ENCODE assay signal across 8 mouse cellular contexts in genomic region chr9:65293119-65293518, GRCm38 (mm10). TPM values are rescaled to one million over a fixed set of nuclear protein-coding genes. Genes with fewer than 3 reads are reported as not detected.
A peak's percentile ranks its signal among the peaks of the same experiment; 100 is the strongest.
DNase-seq lines count a peak whose midpoint lies in the region; ATAC-seq and TF ChIP-seq lines count a peak whose summit lies in the region.

No protein-coding gene starts in this region.

- peaks cover 39% of the 10 kb centered on the region for H3K79me2 ChIP-seq in macrophage (ENCODE audit: inconsistent target)

- peak overlapping the region; percentile 90; the same call in 1 of the 2 replicates for H3K27ac ChIP-seq in layer of hippocampus, adult 2 months
- H3K27ac ChIP-seq in forebrain, embryonic 16.5 days (ENCODE audit: low read length), result no peak overlapping the region
- H3K27ac ChIP-seq in macrophage, result peak overlapping the region; percentile 75

- DNase-seq in layer of hippocampus, adult 2 months (ENCODE audit: low spot score in 2 of 2), result no peak
- no peak for DNase-seq in layer of hippocampus, adult 8-10 months (ENCODE audit: low spot score in 2 of 2)
- peak; percentile 31 for DNase-seq in NIH3T3 (ENCODE audit: low read depth)
- DNase-seq in gastrocnemius, adult 18-20 months (ENCODE audit: low spot score), result no peak
- DNase-seq in layer of hippocampus, postnatal 14 days (ENCODE audit: low spot score in 2 of 2), result no peak
- DNase-seq in thymus, postnatal 4 days, result no peak

- peaks cover 13% of the 10 kb centered on the region for H3K4me1 ChIP-seq in forebrain, embryonic 16.5 days (replicated peaks; ENCODE audit: control insufficient read depth, insufficient read depth, low read length)

- H3K9ac ChIP-seq in forebrain, embryonic 16.5 days (replicated peaks; ENCODE audit: low read depth, low read length), result peak overlapping the region; percentile 54

- no peak for TF ChIP-seq CTCF in layer of hippocampus, adult 2 months (conservative IDR thresholded peaks at IDR 0.05)

- peak overlapping the region; percentile 59 for H3K4me2 ChIP-seq in forebrain, embryonic 16.5 days (ENCODE audit: low read length)

- no peaks in the 10 kb centered on the region for H3K27me3 ChIP-seq in forebrain, embryonic 16.5 days (replicated peaks; ENCODE audit: control insufficient read depth, insufficient read depth, low read length)

- WGBS in forebrain, embryonic 16.5 days, result 42% methylated on average over 5 of the region's 5 CpGs
- 5% methylated on average over 5 of the region's 5 CpGs for WGBS in macrophage (ENCODE audit: missing documents)

- H3K9me3 ChIP-seq in forebrain, embryonic 16.5 days (ENCODE audit: control insufficient read depth, low read length), result no peaks in the 10 kb centered on the region

- H3K36me3 ChIP-seq in forebrain, embryonic 16.5 days (ENCODE audit: control insufficient read depth, insufficient read depth), result no peaks in the 10 kb centered on the region
- peaks cover 4% of the 10 kb centered on the region; the same call in 1 of the 2 replicates for H3K36me3 ChIP-seq in macrophage (ENCODE audit: inconsistent target)

- H3K4me3 ChIP-seq in layer of hippocampus, adult 2 months, result peak overlapping the region; percentile 100
- H3K4me3 ChIP-seq in forebrain, embryonic 16.5 days (replicated peaks; ENCODE audit: low read length), result peak overlapping the region; percentile 98
- H3K4me3 ChIP-seq in macrophage (ENCODE audit: inconsistent target), result peak overlapping the region; percentile 96

- no peak for ATAC-seq in forebrain, embryonic 16.5 days

RNA-seq across cellular contexts. Expression of gene Clpx, which starts 0.9 kb away (rescaled TPM):
- 10 to 100 TPM; 32.6 to 35.8 TPM for total RNA-seq in layer of hippocampus, adult 2 months (2021)
- 10 to 100 TPM; 31.8 to 35.7 (median 32.3) TPM for total RNA-seq in layer of hippocampus, adult 8-10 months (2022)
- polyA plus RNA-seq in forebrain, embryonic 16.5 days (2015; fragmentation: Nextera tagmentation; extraction: Ambion mirVana), result 45.0 and 48.0 TPM in 2 replicates
- 10 to 100 TPM; 15.6 to 54.9 (median 32.0) TPM for total RNA-seq in macrophage (2018; cell fraction: chromatin; rRNA removed)
- total RNA-seq in macrophage (2018; cell fraction: cytosol; rRNA removed), result 10 to 100 TPM; 13.4 to 26.7 (median 21.4) TPM
- total RNA-seq in macrophage (2018; cell fraction: nucleus; rRNA removed), result 10 to 100 TPM; 16.6 to 48.0 (median 24.4) TPM
- 23.2 to 25.3 TPM (median 25.2 TPM) in 3 replicates for polyA plus RNA-seq in macrophage (2018)
- 10 to 100 TPM; 61.6 to 63.1 TPM for total RNA-seq in gastrocnemius, adult 18-20 months (2021)
- total RNA-seq in layer of hippocampus, postnatal 14 days (2021), result 10 to 100 TPM; 30.4 to 30.8 TPM

RNA-seq across cellular contexts. Expression of gene Cilp, which starts 28.1 kb away (rescaled TPM):
- under 1 TPM in 1 of 2 experiments, not detected in 1; 0.26 TPM for total RNA-seq in layer of hippocampus, adult 2 months (2021)
- under 1 TPM in 2 of 4 experiments, not detected in 2; 0.10 to 0.16 TPM for total RNA-seq in layer of hippocampus, adult 8-10 months (2022)
- 0.18 and 0.20 TPM in 2 replicates for polyA plus RNA-seq in forebrain, embryonic 16.5 days (2015; fragmentation: Nextera tagmentation; extraction: Ambion mirVana)
- not detected for total RNA-seq in macrophage (2018; cell fraction: chromatin; rRNA removed)
- not detected for total RNA-seq in macrophage (2018; cell fraction: cytosol; rRNA removed)
- total RNA-seq in macrophage (2018; cell fraction: nucleus; rRNA removed), result not detected
- polyA plus RNA-seq in macrophage (2018), result not detected in 3 replicates
- 10 to 100 TPM; 20.6 to 30.0 TPM for total RNA-seq in gastrocnemius, adult 18-20 months (2021)
- total RNA-seq in layer of hippocampus, postnatal 14 days (2021), result under 1 TPM; 0.07 to 0.14 TPM

RNA-seq across cellular contexts. Expression of gene Pdcd7, which starts 52.8 kb away (rescaled TPM):
- 10 to 100 TPM; 29.2 to 30.8 TPM for total RNA-seq in layer of hippocampus, adult 2 months (2021)
- 10 to 100 TPM; 27.6 to 31.2 (median 29.1) TPM for total RNA-seq in layer of hippocampus, adult 8-10 months (2022)
- 8.6 and 9.6 TPM in 2 replicates for polyA plus RNA-seq in forebrain, embryonic 16.5 days (2015; fragmentation: Nextera tagmentation; extraction: Ambion mirVana)
- total RNA-seq in macrophage (2018; cell fraction: chromatin; rRNA removed), result 10 to 100 TPM in 20 of 26 experiments, 1 to 10 TPM in 6; 6.3 to 32.2 (median 14.7) TPM
- 10 to 100 TPM in 10 of 26 experiments, 1 to 10 TPM in 16; 4.8 to 14.8 (median 9.6) TPM for total RNA-seq in macrophage (2018; cell fraction: cytosol; rRNA removed)
- total RNA-seq in macrophage (2018; cell fraction: nucleus; rRNA removed), result 10 to 100 TPM in 19 of 26 experiments, 1 to 10 TPM in 7; 6.0 to 24.5 (median 12.4) TPM
- 10.1 to 13.8 TPM (median 10.9 TPM) in 3 replicates for polyA plus RNA-seq in macrophage (2018)
- 10 to 100 TPM; 14.6 to 22.2 TPM for total RNA-seq in gastrocnemius, adult 18-20 months (2021)
- total RNA-seq in layer of hippocampus, postnatal 14 days (2021), result 10 to 100 TPM; 22.4 to 27.2 TPM

Comparison
In these comparisons a context has a peak if more than half of its experiments do, and no peak if none do; other contexts are left out.
1. RNA of gene Cilp, which starts 28.1 kb away (total RNA-seq): 20.6 to 30.0 TPM in gastrocnemius, adult 18-20 months; 0.26 TPM in layer of hippocampus, adult 2 months, 0.07 to 0.14 TPM in layer of hippocampus, postnatal 14 days and 0.10 to 0.16 TPM in layer of hippocampus, adult 8-10 months; every median in the first group is over 10 times any median in the second.
2. Peak in every context shown above with its lines, with median percentiles within 50 percentile points of each other: H3K4me3 ChIP-seq.